Mouse (Mus musculus): ENCODE data around the gene Serpine1. TPM values are rescaled to one million over a fixed set of nuclear protein-coding genes. Genes with fewer than 3 reads are reported as not detected.

The Serpine1 gene
- polyA plus RNA-seq, 1 experiment from 2014 or later, result 0.25 TPM

- no peak overlapping the region for H3K9ac ChIP-seq
- no peak overlapping the region for H3K4me2 ChIP-seq
- H3K36me3 ChIP-seq, result no peaks in the 10 kb centered on the region
- H3K27me3 ChIP-seq, result no peaks in the 10 kb centered on the region; the same call in 1 of the 2 replicates
- H3K4me1 ChIP-seq (replicated peaks), result peaks cover 19% of the 10 kb centered on the region
- no peak overlapping the region for H3K4me3 ChIP-seq
- ATAC-seq (ENCODE audit: low read depth), result no peak
- no peaks in the 10 kb centered on the region for H3K9me3 ChIP-seq
- WGBS, result 95% methylated on average over 8 of the region's 8 CpGs
- no peak overlapping the region for H3K27ac ChIP-seq (replicated peaks)
These were observed 1.1 kb upstream of the Serpine1 start for GRCm38 (mm10) chr5:137073141-137073540.

- Histone ChIP-seq H3K27ac (replicated peaks) (no peak overlapping the region), H3K9me3 (no peaks in the 10 kb centered on the region), H3K4me3 (no peak overlapping the region), H3K27me3 (no peaks in the 10 kb centered on the region; the same call in 1 of the 2 replicates), H3K36me3 (no peaks in the 10 kb centered on the region), H3K4me1 (replicated peaks) (peaks cover 19% of the 10 kb centered on the region), H3K4me2 (no peak overlapping the region; the same call in 1 of the 2 replicates), H3K9ac (no peak overlapping the region)
- no peak for ATAC-seq (ENCODE audit: low read depth)
- WGBS, result 89% methylated on average over 19 of the region's 19 CpGs
These were observed 1.0 kb downstream of the Serpine1 start for GRCm38 (mm10) chr5:137070881-137071605.

- H3K4me1 ChIP-seq (replicated peaks), result peaks cover 13% of the 10 kb centered on the region
- WGBS, result 73% methylated on average over 4 of the region's 4 CpGs
- H3K27me3 ChIP-seq, result no peaks in the 10 kb centered on the region; the same call in 1 of the 2 replicates
- H3K4me2 ChIP-seq, result no peak overlapping the region
- no peak for ATAC-seq (ENCODE audit: low read depth)
- H3K9ac ChIP-seq, result no peak overlapping the region
- no peak overlapping the region for H3K4me3 ChIP-seq
- H3K27ac ChIP-seq (replicated peaks), result no peak overlapping the region
- no peaks in the 10 kb centered on the region for H3K9me3 ChIP-seq
- no peaks in the 10 kb centered on the region for H3K36me3 ChIP-seq
These were observed 3.4 kb downstream of the Serpine1 start for GRCm38 (mm10) chr5:137068711-137069110.

GRCm38 (mm10) chr5:137065923-137066322, 6.1 kb downstream of the Serpine1 start:
- Histone ChIP-seq H3K4me1 (replicated peaks) (no peaks in the 10 kb centered on the region), H3K4me2 (no peak overlapping the region), H3K4me3 (no peak overlapping the region), H3K27me3 (no peaks in the 10 kb centered on the region; the same call in 1 of the 2 replicates), H3K9me3 (no peaks in the 10 kb centered on the region), H3K36me3 (no peaks in the 10 kb centered on the region), H3K9ac (no peak overlapping the region), H3K27ac (replicated peaks) (no peak overlapping the region)
- ATAC-seq (ENCODE audit: low read depth), result no peak
- 79% methylated on average over 8 of the region's 8 CpGs for WGBS

GRCm38 (mm10) chr5:137065454-137065853, 6.6 kb downstream of the Serpine1 start:
- H3K4me1 ChIP-seq (replicated peaks), result no peaks in the 10 kb centered on the region
- ATAC-seq (ENCODE audit: low read depth), result no peak
- no peaks in the 10 kb centered on the region for H3K9me3 ChIP-seq
- WGBS, result 70% methylated on average over 6 of the region's 6 CpGs
- H3K4me3 ChIP-seq, result no peak overlapping the region
- no peak overlapping the region for H3K4me2 ChIP-seq
- no peaks in the 10 kb centered on the region for H3K27me3 ChIP-seq
- no peak overlapping the region for H3K9ac ChIP-seq
- H3K27ac ChIP-seq (replicated peaks), result no peak overlapping the region
- H3K36me3 ChIP-seq, result no peaks in the 10 kb centered on the region

- H3K4me2 ChIP-seq, result no peak overlapping the region
- H3K9ac ChIP-seq, result no peak overlapping the region
- no peak overlapping the region for H3K27ac ChIP-seq (replicated peaks)
- 91% methylated on average over 5 of the region's 5 CpGs for WGBS
- H3K9me3 ChIP-seq, result no peaks in the 10 kb centered on the region
- H3K27me3 ChIP-seq, result no peaks in the 10 kb centered on the region
- no peaks in the 10 kb centered on the region for H3K4me1 ChIP-seq (replicated peaks)
- H3K36me3 ChIP-seq, result no peaks in the 10 kb centered on the region
- no peak overlapping the region for H3K4me3 ChIP-seq
- no peak for ATAC-seq (ENCODE audit: low read depth)
These were observed 9.5 kb downstream of the Serpine1 start for GRCm38 (mm10) chr5:137062601-137063000.

- 34% methylated on average over 11 of the region's 12 CpGs for WGBS
- H3K27me3 ChIP-seq, result no peaks in the 10 kb centered on the region
- no peak overlapping the region for H3K27ac ChIP-seq (replicated peaks)
- no peak overlapping the region for H3K4me2 ChIP-seq
- ATAC-seq (ENCODE audit: low read depth), result no peak
- H3K36me3 ChIP-seq, result no peaks in the 10 kb centered on the region
- no peak overlapping the region for H3K4me3 ChIP-seq
- no peaks in the 10 kb centered on the region for H3K4me1 ChIP-seq (replicated peaks)
- no peaks in the 10 kb centered on the region for H3K9me3 ChIP-seq
- H3K9ac ChIP-seq, result no peak overlapping the region
These were observed 10.1 kb downstream of the Serpine1 start for GRCm38 (mm10) chr5:137061809-137062481.

- no peak overlapping the region for H3K4me2 ChIP-seq
- H3K27me3 ChIP-seq, result no peaks in the 10 kb centered on the region
- no peak overlapping the region for H3K4me3 ChIP-seq
- H3K27ac ChIP-seq (replicated peaks), result no peak overlapping the region
- WGBS, result 86% methylated on average over 5 of the region's 5 CpGs
- H3K4me1 ChIP-seq (replicated peaks), result peaks cover 9% of the 10 kb centered on the region; the same call in 1 of the 2 replicates
- no peaks in the 10 kb centered on the region for H3K36me3 ChIP-seq
- no peak overlapping the region for H3K9ac ChIP-seq
- no peak for ATAC-seq (ENCODE audit: low read depth)
- no peaks in the 10 kb centered on the region for H3K9me3 ChIP-seq
These were observed 17.2 kb downstream of the Serpine1 start for GRCm38 (mm10) chr5:137054873-137055272.

GRCm38 (mm10) chr5:137054299-137054698, 17.8 kb downstream of the Serpine1 start:
- H3K27me3 ChIP-seq, result no peaks in the 10 kb centered on the region
- no peak for ATAC-seq (ENCODE audit: low read depth)
- H3K4me3 ChIP-seq, result no peak overlapping the region
- no peak overlapping the region for H3K9ac ChIP-seq
- no peak overlapping the region for H3K4me2 ChIP-seq
- 88% methylated on average over 7 of the region's 7 CpGs for WGBS
- no peaks in the 10 kb centered on the region for H3K9me3 ChIP-seq
- peaks cover 9% of the 10 kb centered on the region; the same call in 1 of the 2 replicates for H3K4me1 ChIP-seq (replicated peaks)
- H3K27ac ChIP-seq (replicated peaks), result no peak overlapping the region
- no peaks in the 10 kb centered on the region for H3K36me3 ChIP-seq

GRCm38 (mm10) chr5:137051914-137052505, 20.1 kb downstream of the Serpine1 start:
- Histone ChIP-seq H3K27me3 (no peaks in the 10 kb centered on the region), H3K4me1 (replicated peaks) (peaks cover 9% of the 10 kb centered on the region; the same call in 1 of the 2 replicates), H3K9me3 (no peaks in the 10 kb centered on the region), H3K36me3 (no peaks in the 10 kb centered on the region), H3K4me2 (no peak overlapping the region), H3K9ac (no peak overlapping the region), H3K4me3 (no peak overlapping the region), H3K27ac (replicated peaks) (no peak overlapping the region)
- WGBS, result 87% methylated on average over 5 of the region's 5 CpGs
- ATAC-seq (ENCODE audit: low read depth), result no peak

- no peak for ATAC-seq (ENCODE audit: low read depth)
- Histone ChIP-seq H3K4me3 (no peak overlapping the region), H3K9me3 (no peaks in the 10 kb centered on the region), H3K9ac (no peak overlapping the region), H3K4me1 (replicated peaks) (peaks cover 15% of the 10 kb centered on the region), H3K27ac (replicated peaks) (no peak overlapping the region), H3K27me3 (no peaks in the 10 kb centered on the region), H3K4me2 (no peak overlapping the region), H3K36me3 (no peaks in the 10 kb centered on the region)
- WGBS, result 26% methylated on average over 6 of the region's 6 CpGs
These were observed 20.9 kb downstream of the Serpine1 start for GRCm38 (mm10) chr5:137051125-137051524.

- no peak overlapping the region for H3K4me2 ChIP-seq
- H3K27ac ChIP-seq (replicated peaks), result no peak overlapping the region
- no peak overlapping the region for H3K4me3 ChIP-seq
- peaks cover 10% of the 10 kb centered on the region for H3K36me3 ChIP-seq
- ATAC-seq (ENCODE audit: low read depth), result no peak
- no peaks in the 10 kb centered on the region for H3K9me3 ChIP-seq
- no peaks in the 10 kb centered on the region for H3K27me3 ChIP-seq
- peaks cover 26% of the 10 kb centered on the region for H3K4me1 ChIP-seq (replicated peaks)
- no peak overlapping the region for H3K9ac ChIP-seq
These were observed 25.1 kb downstream of the Serpine1 start for GRCm38 (mm10) chr5:137046991-137047390.

Measured in neural tube, embryonic 13.5 days (tissue).